Mouse (Mus musculus): ENCODE data around the gene Ndufa7.
A peak's percentile ranks its signal among the peaks of the same experiment; 100 is the strongest.

The Ndufa7 gene

GRCm38 (mm10) chr17:33824084-33824996 is at the start of gene Ndufa7, which contains the start of gene Rps28:
Gene Ndufa7, plus strand, starts transcription at chr17:33824572.
Gene Rps28, minus strand, starts transcription at chr17:33824562.
- DNase-seq (ENCODE audit: low spot score in 2 of 2) = peak; percentile 99

- DNase-seq (ENCODE audit: low spot score in 2 of 2) = no peak
Observed at GRCm38 (mm10) chr17:33774573-33775155, 49.7 kb upstream of the Ndufa7 start.

GRCm38 (mm10) chr17:33775287-33775686 is 49.1 kb upstream of the Ndufa7 start:
- DNase-seq (ENCODE audit: low spot score in 2 of 2) = no peak

- peak; percentile 83 to 94 for DNase-seq (ENCODE audit: low spot score in 2 of 2)
Observed at GRCm38 (mm10) chr17:33779271-33779966, 45.0 kb upstream of the Ndufa7 start.

DNA sequence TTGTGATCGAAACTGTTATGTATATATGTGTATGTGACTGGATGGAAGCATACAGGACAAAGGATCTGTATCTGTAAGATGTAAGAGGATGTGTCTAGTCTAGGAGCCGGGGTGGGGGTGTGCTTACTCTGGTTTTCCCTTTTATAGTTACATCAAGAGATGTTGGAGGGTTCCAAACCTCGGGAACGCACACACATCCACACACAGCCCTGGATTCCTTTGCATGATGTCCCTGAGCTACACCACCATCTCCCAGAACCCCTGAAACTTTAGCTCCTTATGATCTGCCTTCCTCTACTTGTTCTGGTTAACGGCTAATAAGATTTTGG is 44.4 kb upstream of the Ndufa7 start:
- DNase-seq (ENCODE audit: low spot score in 2 of 2) = no peak

GRCm38 (mm10) chr17:33780431-33780830 is 43.9 kb upstream of the Ndufa7 start:
- DNase-seq (ENCODE audit: low spot score in 2 of 2) = peak in 1 of 2 experiments; percentile 63

DNA sequence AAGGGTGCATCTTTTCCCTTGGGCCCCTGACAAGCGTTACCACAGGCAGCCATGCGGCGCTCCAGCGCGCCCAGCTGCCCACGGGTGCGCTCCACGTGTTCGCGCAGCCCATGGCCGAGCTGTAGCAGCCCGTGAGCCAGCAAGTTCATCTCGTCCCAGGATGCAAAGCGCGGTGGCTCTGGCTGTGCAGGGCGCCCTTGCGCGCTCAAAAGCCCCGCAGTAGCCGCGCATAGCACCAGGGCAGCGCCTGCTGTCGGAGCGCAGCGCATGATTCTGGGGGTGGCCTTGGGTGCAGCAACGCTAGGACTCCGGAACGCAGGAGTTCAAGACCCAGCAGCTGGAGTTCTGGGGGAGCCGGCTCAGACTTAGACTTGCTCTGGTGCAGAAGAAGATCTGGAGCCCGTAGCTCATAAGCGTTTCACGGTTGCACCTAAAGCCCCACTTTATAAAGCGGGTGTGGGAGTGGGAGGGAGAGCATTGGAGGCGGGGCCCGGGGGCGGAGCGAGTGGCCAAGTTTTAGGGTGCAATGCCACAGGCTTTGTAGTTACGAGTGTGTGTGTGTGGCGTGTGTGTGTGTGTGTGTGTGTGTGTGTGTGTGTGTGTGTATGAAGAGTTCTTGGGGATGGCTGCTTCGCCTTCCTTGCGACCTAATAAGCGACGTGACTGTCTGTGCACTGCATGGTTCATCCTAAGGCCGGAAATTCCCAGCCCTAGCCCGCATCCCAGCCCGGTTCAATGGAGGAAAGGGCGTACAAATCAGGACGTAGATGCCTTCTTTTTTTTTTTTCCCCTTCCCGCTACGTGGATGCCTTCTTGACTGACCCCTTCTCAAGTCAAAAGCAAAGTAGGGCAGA is 43.0 kb upstream of the Ndufa7 start, which contains the start of gene Angptl4:
Angptl4 (minus strand) TSS at position 707 of the 854 bp plus-strand sequence.
- DNase-seq (ENCODE audit: low spot score in 2 of 2) = peak; percentile 53 to 88

GRCm38 (mm10) chr17:33782067-33782466 is 42.3 kb upstream of the Ndufa7 start:
- DNase-seq (ENCODE audit: low spot score in 2 of 2) = no peak

GRCm38 (mm10) chr17:33783408-33783807 is 41.0 kb upstream of the Ndufa7 start:
- DNase-seq (ENCODE audit: low spot score in 2 of 2) = peak; percentile 76 to 89

GRCm38 (mm10) chr17:33784939-33785338 is 39.4 kb upstream of the Ndufa7 start:
- no peak for DNase-seq (ENCODE audit: low spot score in 2 of 2)

GRCm38 (mm10) chr17:33786375-33786774 is 38.0 kb upstream of the Ndufa7 start:
- DNase-seq (ENCODE audit: low spot score in 2 of 2) = no peak

GRCm38 (mm10) chr17:33788732-33789131 is 35.6 kb upstream of the Ndufa7 start:
- DNase-seq (ENCODE audit: low spot score in 2 of 2) = no peak

GRCm38 (mm10) chr17:33798306-33798705 is 26.1 kb upstream of the Ndufa7 start:
- DNase-seq (ENCODE audit: low spot score in 2 of 2) = no peak

GRCm38 (mm10) chr17:33799277-33799676 is 25.1 kb upstream of the Ndufa7 start:
- DNase-seq (ENCODE audit: low spot score in 2 of 2) = no peak

DNA sequence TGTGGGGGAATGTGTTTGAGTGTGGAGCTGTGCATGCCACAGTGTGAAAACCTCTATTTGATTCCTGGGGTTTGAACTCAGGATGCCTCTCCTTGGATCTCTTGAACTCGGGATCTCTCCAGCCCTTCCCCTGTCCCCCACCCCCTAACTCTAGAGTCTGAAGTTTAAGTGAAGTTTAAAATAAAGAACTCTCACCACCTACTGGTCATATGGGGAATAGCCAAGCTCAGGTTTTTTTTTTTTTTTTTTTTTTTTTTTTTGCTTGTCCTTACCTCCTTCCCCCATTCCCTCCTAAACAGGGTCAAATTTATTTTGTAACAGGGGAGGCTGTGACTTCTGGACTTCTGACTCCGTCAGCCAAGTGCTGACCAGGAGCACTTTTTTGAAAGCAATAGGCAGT is 22.2 kb upstream of the Ndufa7 start:
- no peak for DNase-seq (ENCODE audit: low spot score in 2 of 2)

DNA sequence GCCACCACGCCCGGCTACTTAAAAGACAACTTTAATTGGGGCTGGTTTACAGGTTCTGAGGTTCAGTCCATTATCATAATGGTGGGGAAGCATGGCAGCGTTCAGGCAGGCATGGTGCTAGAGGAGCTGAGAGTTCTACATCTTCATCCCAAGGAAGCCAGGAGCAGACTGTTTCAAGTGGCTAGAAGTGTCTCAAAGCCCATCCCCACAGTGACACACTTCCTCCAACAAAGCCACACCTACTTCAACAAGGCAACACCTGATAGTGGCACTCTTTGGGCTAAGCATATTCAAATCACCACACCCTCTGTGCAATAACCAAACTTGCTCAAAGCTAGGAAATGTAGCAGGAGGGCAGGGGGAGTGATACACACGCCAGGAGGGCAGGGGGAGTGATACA is 20.2 kb upstream of the Ndufa7 start:
- no peak for DNase-seq (ENCODE audit: low spot score in 2 of 2)

DNA sequence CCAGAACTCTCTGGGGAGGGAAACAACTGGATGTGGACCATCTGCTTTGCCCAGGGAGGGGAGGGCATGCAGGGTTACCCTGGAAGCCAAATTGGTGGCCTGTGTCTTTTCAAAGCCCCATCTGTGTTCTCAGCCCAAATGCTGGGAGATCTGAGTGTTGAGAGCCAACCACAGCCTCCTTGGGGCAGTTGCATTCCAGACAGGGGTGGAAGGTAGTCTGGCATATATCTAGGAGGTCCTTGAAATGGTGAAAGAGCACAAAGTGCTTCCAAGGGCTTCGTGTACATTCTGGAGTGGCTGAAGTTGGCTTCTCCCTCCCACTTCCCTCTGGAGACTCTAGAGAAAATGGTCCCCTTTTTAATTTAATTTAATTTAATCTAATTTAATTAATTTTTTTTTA is 19.6 kb upstream of the Ndufa7 start:
- DNase-seq (ENCODE audit: low spot score in 2 of 2) = no peak

GRCm38 (mm10) chr17:33807181-33807888 is 17.0 kb upstream of the Ndufa7 start:
- no peak for DNase-seq (ENCODE audit: low spot score in 2 of 2)

DNA sequence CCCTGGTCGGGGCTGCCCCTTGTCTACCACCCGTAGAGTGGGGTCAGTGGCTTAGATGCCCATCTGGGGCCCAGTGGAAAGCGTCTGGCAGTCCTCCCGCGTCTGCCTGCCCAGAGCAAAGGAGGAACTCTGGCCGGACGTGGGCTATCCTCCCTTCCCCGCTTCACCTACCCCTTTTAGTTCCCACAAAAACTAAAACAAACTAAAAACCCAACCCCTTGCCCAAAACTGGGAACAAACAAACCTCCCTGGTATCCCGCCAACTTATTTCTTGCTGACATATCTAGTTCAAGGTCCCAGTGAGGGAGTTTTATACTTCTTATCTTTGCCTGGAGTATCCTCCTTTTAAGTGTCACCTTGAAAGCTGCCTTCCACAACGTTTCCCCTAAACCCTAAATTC is 16.2 kb upstream of the Ndufa7 start:
- DNase-seq (ENCODE audit: low spot score in 2 of 2) = no peak

DNA sequence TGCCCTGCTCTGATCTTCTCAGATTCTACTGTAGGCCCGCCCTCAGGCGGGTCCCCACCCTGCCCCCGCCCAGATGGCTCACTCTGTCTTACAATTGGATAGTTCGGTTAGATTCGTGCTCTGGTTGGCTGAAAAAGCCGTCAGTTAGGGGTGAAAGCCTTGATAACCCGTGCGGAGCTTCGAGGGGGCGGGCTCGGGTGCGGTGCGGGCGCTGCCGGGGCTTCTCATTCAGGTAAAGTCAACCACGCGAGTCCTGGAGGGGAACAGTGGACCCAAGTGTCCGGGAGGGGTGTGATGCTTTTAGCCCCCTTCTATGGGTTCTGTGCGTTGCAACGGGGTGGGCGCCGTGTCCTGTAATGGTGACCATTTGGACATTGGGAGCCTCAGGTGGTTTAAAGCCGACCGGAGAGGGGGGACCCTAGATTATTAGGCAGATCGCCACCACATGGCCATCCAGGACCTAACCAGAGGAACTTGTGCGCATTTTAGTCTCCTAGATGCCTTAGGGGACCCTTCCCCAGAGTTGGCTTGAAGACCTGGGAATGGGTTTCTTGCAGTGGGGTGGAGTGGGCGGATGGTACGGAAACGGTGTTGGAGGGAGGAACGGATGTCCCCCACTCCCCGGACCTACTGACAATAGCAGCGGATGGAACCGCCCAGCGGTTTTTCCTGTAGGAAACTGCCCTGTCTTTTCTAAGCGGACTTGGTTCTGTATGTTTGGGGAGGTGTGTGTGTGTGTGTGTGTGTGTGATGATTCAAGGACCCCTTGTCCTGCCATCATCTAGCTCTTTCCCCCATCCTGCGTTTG is 13.8 kb upstream of the Ndufa7 start, which contains the start of gene Kank3:
Kank3 (plus strand) TSS at position 186 of the 808 bp plus-strand sequence.
- peak; percentile 93 to 94 for DNase-seq (ENCODE audit: low spot score in 2 of 2)
